Mouse (Mus musculus): ENCODE measurements around the gene Ncor2. TPM values are rescaled to one million over a fixed set of nuclear protein-coding genes. Genes with fewer than 3 reads are reported as not detected.
A peak's percentile ranks its signal among the peaks of the same experiment; 100 is the strongest.

Gene Ncor2
- total RNA-seq, 2 experiments from 2014 or later: 123 to 153 TPM

DNA sequence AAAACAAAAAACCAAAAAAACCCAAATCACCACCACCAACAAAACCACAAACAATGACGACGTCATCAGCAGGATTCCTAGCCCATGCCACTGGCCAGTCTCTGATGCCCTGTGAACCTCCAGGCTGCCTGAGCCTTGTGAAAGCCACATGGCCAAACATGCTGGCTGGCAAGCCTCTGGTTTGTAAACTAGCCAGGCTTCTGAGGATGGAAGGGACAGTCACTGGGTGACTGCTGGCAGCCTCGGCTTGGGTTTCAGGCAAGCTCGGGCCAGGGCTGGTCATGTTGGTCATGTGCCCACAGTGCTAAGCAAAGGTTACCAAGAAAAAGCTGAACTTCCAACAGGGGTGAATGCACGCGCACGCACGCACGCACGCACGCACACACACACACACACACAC is 157.7 kb downstream of the Ncor2 start:
- Histone ChIP-seq H3K27ac (peak overlapping the region; percentile 81), H3K4me3 (no peak overlapping the region)
- intact Hi-C loops (cut with DNase I): loop anchor here (5.0 kb wide), 1 partner anchor 246 kb away; no protein-coding TSS in a partner anchor
- DNase-seq: peak; percentile 95
- no peak for TF ChIP-seq CTCF (IDR thresholded peaks at IDR 0.05)

DNA sequence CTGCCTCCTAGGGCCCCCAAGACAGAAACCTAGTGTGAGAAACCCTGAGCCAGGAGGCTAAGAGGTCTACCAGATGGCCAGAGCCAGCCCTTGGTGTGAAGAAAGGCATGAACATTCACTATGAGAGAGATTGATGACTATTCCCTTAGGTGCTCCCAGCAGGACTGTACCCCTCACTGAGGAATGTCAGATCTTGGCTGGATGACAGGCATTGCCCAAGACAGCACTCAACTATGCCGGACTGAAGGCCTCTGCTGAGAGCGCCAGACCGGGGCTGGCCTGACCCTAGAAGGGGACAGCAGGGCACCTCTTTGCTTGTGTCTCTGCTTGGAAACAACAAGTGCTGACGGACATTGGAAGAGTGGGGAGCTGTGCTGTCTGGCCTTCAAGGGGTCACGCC is 159.9 kb downstream of the Ncor2 start:
- H3K27ac ChIP-seq: 0 out of 2 replicates have a peak overlapping the region, but pooled peaks have one; percentile 10
- intact Hi-C loops (cut with DNase I): no loop called here
- TF ChIP-seq CTCF (IDR thresholded peaks at IDR 0.05): no peak
- H3K4me3 ChIP-seq: no peak overlapping the region
- DNase-seq: no peak

DNA sequence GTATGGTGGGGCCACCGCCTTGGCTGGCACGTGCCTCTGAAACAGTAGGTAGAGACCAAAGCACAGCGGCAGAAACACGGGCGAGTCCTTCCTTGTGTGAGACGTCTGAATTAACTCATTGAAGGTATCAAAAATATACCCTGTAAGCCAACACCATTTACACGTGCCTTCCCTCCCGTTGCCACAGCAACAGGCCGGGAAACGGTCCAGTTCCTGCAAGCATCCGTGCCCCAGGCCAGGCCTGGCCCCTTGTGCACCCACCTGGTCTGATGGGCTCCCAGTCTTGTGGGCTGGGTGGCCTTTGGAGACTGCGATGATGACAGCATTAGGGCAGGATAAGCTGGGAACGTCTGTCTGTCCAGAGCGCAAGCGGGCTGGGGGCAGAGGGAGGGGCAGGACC is 161.7 kb downstream of the Ncor2 start:
- intact Hi-C loops (cut with DNase I): no loop called here
- Histone ChIP-seq H3K27ac (no peak overlapping the region), H3K4me3 (no peak overlapping the region)
- DNase-seq: no peak
- TF ChIP-seq CTCF (IDR thresholded peaks at IDR 0.05): no peak

DNA sequence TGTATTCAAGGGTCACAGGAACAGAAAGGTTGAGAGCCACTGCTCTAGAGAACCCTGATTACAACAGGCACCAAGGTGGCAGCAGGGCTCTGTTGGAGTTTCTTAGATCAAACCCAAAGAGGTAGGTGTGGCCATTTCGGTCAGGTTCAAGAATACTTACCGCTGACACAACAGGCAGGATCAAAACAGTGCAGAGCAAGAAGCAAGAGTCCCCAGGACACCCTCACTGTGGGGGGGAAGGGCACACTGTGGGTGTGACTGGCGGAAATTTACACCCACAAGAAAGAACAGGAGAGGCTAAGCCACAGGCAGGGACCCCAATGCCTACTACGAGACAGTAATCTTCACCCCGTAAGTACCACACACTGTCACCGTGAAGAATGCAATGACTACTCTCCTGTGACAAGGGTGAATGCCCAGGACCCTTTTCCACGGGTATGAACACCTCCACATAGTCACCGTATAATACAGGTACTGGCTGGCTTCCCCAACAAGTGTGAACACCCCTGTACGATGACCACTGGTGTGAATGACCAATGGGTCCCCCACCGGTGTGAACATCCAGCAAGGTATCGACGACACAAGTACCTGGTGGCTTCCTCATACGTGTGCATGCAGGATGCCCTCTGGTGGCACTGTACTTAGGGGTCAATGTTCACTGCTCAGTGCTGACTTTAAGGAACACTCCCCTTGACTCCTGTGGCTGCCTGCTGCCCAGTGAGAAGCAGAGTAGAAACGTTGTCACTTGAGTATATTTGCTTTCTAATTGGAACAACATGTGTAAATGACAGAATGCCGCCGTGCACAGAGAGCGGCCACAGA is 162.4 kb downstream of the Ncor2 start:
- H3K27ac ChIP-seq: no peak overlapping the region
- no peak for TF ChIP-seq CTCF (IDR thresholded peaks at IDR 0.05)
- intact Hi-C loops (cut with DNase I): no loop called here

DNA sequence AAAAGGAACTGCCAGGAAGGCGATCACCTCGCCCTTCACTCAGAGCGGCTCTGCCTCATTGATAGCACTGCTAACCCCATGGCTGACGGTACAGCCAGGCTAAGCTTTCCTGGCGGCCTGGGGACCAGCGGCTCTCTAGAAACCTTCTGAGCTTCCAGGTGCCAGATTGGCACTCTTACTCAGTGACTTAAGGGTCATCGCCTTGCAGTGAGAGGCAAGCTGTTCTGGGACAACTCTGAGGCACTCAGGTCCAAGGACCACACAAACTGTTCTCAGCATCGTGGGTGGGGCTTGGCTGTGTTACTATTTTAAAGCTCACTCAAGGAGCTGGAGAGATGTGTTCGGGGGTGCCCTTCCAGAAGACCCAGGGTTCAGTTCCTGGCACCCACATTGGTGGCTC is 163.4 kb downstream of the Ncor2 start:
- H3K27ac ChIP-seq: 0 out of 2 replicates have a peak overlapping the region, but pooled peaks have one; percentile 4
- intact Hi-C loops (cut with DNase I): loop anchor here (2.0 kb wide), 1 partner anchor 107 kb away; no protein-coding TSS in a partner anchor
- no peak overlapping the region for H3K4me3 ChIP-seq
- DNase-seq: no peak
- TF ChIP-seq CTCF (IDR thresholded peaks at IDR 0.05): no peak

More for the DNA sequence above, 162.4 kb downstream of the Ncor2 start:
- DNase-seq: no peak
- H3K4me3 ChIP-seq: no peak overlapping the region

DNA sequence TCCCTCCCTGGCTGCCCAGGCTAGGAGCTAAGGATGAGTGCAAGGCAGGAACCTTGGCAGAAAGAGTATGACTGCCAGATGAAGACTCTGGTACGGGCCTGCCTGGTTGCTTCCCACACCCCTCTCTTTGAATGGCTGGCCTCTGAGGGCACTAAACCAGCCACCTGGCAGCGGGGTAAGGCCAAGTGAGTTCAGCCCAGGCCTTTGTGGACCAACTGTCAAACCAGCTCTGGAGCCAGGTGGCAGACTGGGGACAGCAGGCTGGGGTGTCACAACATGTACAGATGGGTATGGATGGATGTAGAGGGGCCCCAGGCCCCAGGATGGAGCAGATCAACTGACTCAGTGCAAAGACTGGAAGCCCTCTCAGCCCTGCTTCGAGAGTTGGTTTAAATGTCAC is 164.0 kb downstream of the Ncor2 start:
- no peak for TF ChIP-seq CTCF (IDR thresholded peaks at IDR 0.05)
- DNase-seq: no peak
- H3K27ac ChIP-seq: 0 out of 2 replicates have a peak overlapping the region, but pooled peaks have one; percentile 21
- intact Hi-C loops (cut with DNase I): loop anchor here (2.0 kb wide), 1 partner anchor 106 kb away; no protein-coding TSS in a partner anchor
- no peak overlapping the region for H3K4me3 ChIP-seq

DNA sequence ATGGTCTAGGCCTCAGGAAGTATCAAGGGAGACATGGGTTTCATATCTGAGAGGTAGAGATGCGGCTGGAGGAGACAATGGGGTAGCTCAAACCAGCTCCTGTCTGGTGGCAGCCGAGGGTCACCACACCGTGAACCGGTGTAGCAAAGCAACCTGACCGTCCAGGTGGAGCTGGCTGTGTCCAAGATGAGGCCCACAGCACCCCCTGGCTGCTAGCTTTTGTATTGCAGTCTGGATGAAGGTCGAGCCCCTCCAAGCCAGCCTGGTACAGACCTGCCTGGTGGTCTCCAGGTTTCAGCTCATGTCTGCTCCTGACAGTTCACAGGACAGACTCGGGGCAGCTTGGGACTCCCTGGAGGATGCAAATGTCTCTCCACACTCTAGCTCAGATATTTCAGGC is 164.5 kb downstream of the Ncor2 start:
- DNase-seq: peak; percentile 79
- H3K4me3 ChIP-seq: no peak overlapping the region
- intact Hi-C loops (cut with DNase I): loop anchor here (1.0 to 2.0 kb wide), 2 partner anchors 70 to 106 kb away; no protein-coding TSS in a partner anchor
- 0 out of 2 replicates have a peak overlapping the region, but pooled peaks have one; percentile 21 for H3K27ac ChIP-seq
- peak; percentile 89 for TF ChIP-seq CTCF (IDR thresholded peaks at IDR 0.05)

DNA sequence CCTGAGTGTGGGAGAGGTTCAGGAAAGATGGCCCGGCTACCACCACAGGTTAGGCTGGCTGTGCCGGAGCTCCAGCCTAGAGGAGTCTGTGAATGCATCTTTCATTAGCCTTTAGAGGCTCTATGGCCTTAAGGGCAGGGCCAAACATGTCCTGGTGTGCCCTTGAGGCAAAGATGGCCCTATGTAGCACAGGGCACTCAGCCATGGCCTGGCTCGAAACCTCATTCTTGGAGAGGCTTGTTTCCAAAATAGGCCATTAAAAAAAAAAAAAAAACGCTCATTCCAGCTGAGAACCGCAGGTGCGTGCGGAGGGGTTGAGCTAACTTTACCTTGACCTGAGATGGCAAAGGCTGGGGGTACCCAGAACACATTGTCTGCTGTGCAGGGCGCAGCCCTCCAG is 167.4 kb downstream of the Ncor2 start:
- no peak for TF ChIP-seq CTCF (IDR thresholded peaks at IDR 0.05)
- Histone ChIP-seq H3K4me3 (no peak overlapping the region), H3K27ac (no peak overlapping the region)
- intact Hi-C loops (cut with DNase I): no loop called here
- no peak for DNase-seq

DNA sequence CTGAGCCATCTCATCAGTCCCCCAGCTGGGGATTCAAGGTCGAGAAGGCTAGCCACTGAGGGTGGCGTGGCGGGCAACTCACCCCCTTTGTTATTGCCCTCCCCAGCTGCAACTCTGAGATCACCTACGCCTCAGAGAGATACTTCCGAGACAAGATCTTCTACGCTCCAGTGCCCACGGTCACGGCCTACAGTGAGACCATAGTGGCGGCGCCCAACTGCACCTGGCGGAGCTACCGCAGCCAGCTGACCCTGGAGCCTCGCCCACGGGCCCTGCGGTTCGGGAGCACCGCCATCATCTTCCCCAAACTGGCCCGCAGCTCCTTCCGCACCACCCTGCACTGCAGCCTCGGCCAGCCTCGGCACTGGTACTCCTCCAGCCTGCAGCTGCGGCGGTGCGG is 167.9 kb downstream of the Ncor2 start:
- no peak overlapping the region for H3K27ac ChIP-seq
- no peak for TF ChIP-seq CTCF (IDR thresholded peaks at IDR 0.05)
- no peak overlapping the region for H3K4me3 ChIP-seq
- no peak for DNase-seq
- intact Hi-C loops (cut with DNase I): no loop called here

DNA sequence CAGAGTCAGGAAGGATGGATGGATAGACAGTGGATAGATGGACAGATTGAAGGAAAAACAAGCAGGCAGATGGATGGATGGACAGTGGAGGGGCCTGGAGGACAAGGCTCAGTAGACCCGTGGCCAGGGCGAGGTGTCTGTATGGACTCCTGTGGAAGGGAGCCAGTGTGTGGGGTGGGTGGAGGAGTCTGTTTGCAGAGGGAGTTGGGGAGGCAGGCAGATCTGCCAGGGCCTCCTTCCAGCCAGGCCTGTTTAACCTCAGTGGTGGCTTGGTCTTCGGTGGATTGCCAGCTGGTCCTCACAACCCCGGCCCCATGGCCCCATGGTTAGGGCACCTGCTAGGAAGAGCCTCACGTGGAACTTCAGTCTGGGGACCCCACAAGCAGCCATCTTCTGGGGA is 172.1 kb downstream of the Ncor2 start:
- H3K4me3 ChIP-seq: no peak overlapping the region
- intact Hi-C loops (cut with DNase I): no loop called here
- DNase-seq: no peak
- no peak for TF ChIP-seq CTCF (IDR thresholded peaks at IDR 0.05)
- H3K27ac ChIP-seq: no peak overlapping the region

DNA sequence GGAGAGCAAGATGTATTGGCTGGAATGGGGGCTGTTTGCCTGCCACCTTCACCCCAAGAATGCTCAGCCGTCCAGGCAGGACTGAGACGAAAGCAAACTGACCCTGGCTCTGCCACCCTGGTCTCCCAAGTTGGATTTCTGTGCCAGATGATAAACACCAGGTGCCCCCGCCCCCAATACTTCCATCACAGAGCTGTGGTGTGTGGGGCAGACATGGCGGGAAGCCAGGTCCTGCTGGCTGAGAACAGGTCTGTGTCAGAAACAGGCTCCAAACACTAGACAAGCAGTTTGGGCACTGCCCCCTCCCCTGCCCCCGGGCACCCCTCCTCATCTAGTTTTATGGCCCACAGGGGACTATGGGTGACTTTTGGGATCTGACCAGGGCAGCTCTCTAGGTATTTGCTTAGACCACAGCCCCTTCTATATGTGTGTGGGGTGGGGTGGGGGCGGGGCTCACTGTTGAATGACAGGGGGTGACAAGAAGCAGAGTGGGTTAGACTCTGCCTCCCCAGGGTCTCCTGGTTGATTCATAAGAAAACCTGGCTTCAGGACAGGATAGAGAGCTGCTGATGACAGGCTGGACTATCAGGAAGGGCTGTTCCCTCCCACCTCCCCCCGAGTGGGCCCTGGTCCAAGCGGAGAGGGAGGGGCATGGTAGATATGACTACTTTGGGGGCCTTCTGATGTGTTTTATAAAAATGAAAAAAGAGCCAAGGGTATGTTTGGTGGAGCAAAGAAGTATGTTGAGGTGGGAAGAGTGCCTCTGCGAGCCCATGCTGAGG is 173.0 kb downstream of the Ncor2 start:
- no peak for TF ChIP-seq CTCF (IDR thresholded peaks at IDR 0.05)
- H3K27ac ChIP-seq: no peak overlapping the region
- no peak overlapping the region for H3K4me3 ChIP-seq

DNA sequence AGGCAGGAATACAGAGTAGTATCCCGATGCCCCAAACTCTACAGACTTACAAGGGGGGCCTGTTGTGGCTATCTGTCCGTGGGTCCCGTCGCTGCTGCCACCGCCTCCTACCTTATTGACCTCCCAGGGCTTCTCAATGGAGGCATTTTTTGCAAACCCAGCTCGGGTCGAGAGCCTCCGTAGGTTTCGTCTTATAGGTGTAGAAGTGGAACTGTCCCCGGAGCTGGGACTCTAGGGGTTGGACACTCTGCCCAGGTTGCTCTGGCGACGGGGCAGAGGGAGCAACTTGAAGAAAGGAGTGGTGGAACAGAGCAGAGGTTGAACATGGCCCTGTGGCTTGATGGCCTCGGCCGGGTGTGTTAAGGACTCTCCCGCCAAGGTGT is 175.2 kb downstream of the Ncor2 start:
- H3K4me3 ChIP-seq: peak overlapping the region; percentile 58
- intact Hi-C loops (cut with DNase I): no loop called here
- DNase-seq: no peak
- H3K27ac ChIP-seq: no peak overlapping the region
- TF ChIP-seq CTCF (IDR thresholded peaks at IDR 0.05): no peak

More for the DNA sequence above, 173.0 kb downstream of the Ncor2 start:
- no peak for DNase-seq
- intact Hi-C loops (cut with DNase I): no loop called here

Measured in gastrocnemius, adult 2 months (tissue).